Mouse (Mus musculus) lung, postnatal 0 days (tissue): ENCODE data around the gene Rab11fip3. TPM values are rescaled to one million over a fixed set of nuclear protein-coding genes. Genes with fewer than 3 reads are reported as not detected.

Experiments used
- ATAC-seq: fragments of 200-750 bp; cut with Nextera tagmentation; 2 replicates; pipeline ENCODE4 v1.8.0; 2017; ENCODE audit warnings: moderate library complexity
- DNase-seq: peaks from one replicate; pipeline ENCODE4 v3.0.0-alpha.2; 2016; ENCODE audit warnings: low spot score
- H3K27ac ChIP-seq: fragments of 300-500 bp; sonication (generic); 2 replicates; pipeline ENCODE4 v1.5.1; 2014; ENCODE audit warnings: antibody characterized with exemption, mild to moderate bottlenecking, low read length, mixed read lengths
- H3K27me3 ChIP-seq: fragments of 300-500 bp; sonication (generic); replicated peaks from 2 replicates; pipeline ENCODE4 v1.6.1; 2014; ENCODE audit warnings: low read length, mixed read lengths; ENCODE audit not compliant: insufficient read depth
- H3K36me3 ChIP-seq: fragments of 300-500 bp; sonication (generic); 2 replicates; pipeline ENCODE4 v1.6.1; 2014; ENCODE audit warnings: low read length, mixed read lengths; ENCODE audit not compliant: insufficient read depth
- H3K4me1 ChIP-seq: fragments of 300-500 bp; sonication (generic); 2 replicates; pipeline ENCODE4 v1.6.1; 2014; ENCODE audit warnings: antibody characterized with exemption, low read depth, low read length, mixed read lengths; ENCODE audit not compliant: insufficient read depth
- H3K4me2 ChIP-seq: fragments of 300-500 bp; sonication (generic); replicated peaks from 2 replicates; pipeline ENCODE4 v1.6.1; 2014; ENCODE audit warnings: low read depth, mild to moderate bottlenecking, low read length, moderate library complexity, mixed read lengths
- H3K4me3 ChIP-seq: fragments of 300-500 bp; sonication (generic); 2 replicates; pipeline ENCODE4 v1.5.1; 2014; ENCODE audit warnings: low read depth, low read length
- H3K9ac ChIP-seq: fragments of 300-500 bp; sonication (generic); replicated peaks from 2 replicates; pipeline ENCODE4 v1.6.1; 2014; ENCODE audit warnings: low read depth, mild to moderate bottlenecking
- H3K9me3 ChIP-seq: fragments of 300-500 bp; sonication (generic); 2 replicates; pipeline ENCODE4 v1.6.1; 2016; ENCODE audit warnings: low read length, mixed read lengths
- CTCF ChIP-seq: IDR thresholded peaks from 2 replicates; pipeline ENCODE4 v1.5.1; 2016; ENCODE audit warnings: antibody characterized with exemption, mild to moderate bottlenecking
- EP300 ChIP-seq: IDR thresholded peaks from 2 replicates; pipeline ENCODE4 v1.6.1; 2016; ENCODE audit warnings: antibody characterized with exemption, mild to moderate bottlenecking, control low read depth
- WGBS: fragments of 180-500 bp; shearing (Covaris S2); extraction: QIAGEN DNeasy Blood & Tissue Kit; methylation state at CpG from one replicate; pipeline ENCODE4 v1.1.7; 2014; 5-methylcytosine and 5-hydroxymethylcytosine counted together
- polyA plus RNA-seq: library from polyadenylated mRNA; unstranded; fragments of >200 nt; fragmentation: Nextera tagmentation; extraction: Ambion mirVana; gene quantifications from 2 replicates; pipeline ENCODE4 v1.2.1, GENCODE M21; 2015

Gene Rab11fip3
- polyA plus RNA-seq, 1 experiment from 2014 or later: 7.2 TPM

DNA sequence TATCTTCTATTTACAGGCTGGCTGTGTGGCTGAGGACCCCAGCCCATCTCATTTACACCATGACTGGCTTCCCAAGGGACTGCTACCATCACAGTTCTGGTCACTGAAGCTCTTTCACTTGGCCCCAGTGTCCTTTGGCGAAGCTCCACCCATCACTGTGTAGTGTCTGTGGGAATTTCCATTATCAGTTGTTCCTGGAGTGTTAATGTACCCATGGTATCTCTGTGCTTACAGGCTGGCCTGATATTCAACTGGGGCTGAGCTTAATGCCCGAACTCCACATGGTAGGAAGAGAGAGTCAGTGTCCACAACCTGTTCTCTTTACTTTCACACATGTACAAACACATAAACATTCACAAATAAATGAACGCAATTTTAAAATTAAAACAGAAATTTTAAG, 75.9 kb downstream of the Rab11fip3 start:
- no peaks in the 10 kb centered on the region for H3K9me3 ChIP-seq
- no peak overlapping the region for H3K4me2 ChIP-seq
- no peaks in the 10 kb centered on the region for H3K4me1 ChIP-seq
- WGBS: 85% methylated on average over 3 of the region's 3 CpGs
- DNase-seq (no peak), ATAC-seq (no peak)
- TF ChIP-seq CTCF (no peak), EP300 (no peak)
- no peak overlapping the region for H3K9ac ChIP-seq
- no peak overlapping the region for H3K4me3 ChIP-seq
- H3K36me3 ChIP-seq: 0 out of 2 replicates have a peak, but pooled peaks cover 18% of the 10 kb centered on the region
- no peaks in the 10 kb centered on the region for H3K27me3 ChIP-seq
- no peak overlapping the region for H3K27ac ChIP-seq

DNA sequence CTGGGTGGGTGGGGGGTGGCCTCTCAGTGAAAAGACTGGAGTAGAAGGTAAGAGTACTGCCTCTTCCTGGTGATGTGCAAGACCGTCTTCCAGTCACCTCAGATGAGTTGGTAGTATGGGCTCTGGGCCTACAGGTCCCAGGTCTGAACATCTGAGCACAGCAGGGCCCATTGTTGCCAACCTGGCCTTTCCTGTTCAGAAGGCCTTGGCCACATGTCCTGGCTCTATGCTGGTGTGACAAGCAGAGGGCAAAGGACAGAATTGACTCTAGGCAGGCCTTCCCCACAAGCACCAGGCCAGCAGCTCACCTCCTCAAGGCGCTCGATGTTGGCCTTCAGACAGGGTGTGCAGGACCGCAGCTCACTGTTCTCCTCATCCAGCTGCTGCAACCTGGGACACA, 77.1 kb downstream of the Rab11fip3 start:
- Histone ChIP-seq H3K36me3 (0 out of 2 replicates have a peak, but pooled peaks cover 18% of the 10 kb centered on the region), H3K4me2 (no peak overlapping the region), H3K9me3 (no peaks in the 10 kb centered on the region), H3K9ac (no peak overlapping the region), H3K4me3 (no peak overlapping the region), H3K27ac (no peak overlapping the region), H3K27me3 (no peaks in the 10 kb centered on the region), H3K4me1 (no peaks in the 10 kb centered on the region)
- ATAC-seq: no peak
- WGBS: 96% methylated on average over 4 of the region's 4 CpGs
- no peak for DNase-seq
- TF ChIP-seq CTCF (no peak), EP300 (no peak)

DNA sequence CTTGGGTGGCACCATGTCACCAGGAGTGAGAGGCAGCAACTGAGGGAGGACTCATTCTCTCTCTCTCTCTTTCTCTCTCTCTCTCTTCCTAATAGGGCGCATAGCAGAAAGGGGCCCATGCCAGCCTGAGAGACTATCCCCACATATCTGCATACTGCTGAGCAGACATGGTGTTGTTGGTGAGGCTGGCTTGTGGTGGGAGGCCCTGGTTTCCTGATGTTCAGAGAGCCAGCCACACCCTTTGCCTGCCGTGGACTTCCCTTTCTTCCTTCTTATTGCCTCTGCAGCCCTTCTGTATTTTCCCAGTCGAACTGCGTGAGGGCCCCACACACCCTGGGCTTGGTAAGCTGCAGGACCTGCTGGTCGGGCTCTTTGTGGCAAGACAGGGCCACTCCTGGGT, 79.0 kb downstream of the Rab11fip3 start:
- TF ChIP-seq CTCF (no peak), EP300 (no peak)
- H3K9ac ChIP-seq: no peak overlapping the region
- ATAC-seq (no peak), DNase-seq (no peak)
- no peaks in the 10 kb centered on the region for H3K27me3 ChIP-seq
- H3K36me3 ChIP-seq: 0 out of 2 replicates have a peak, but pooled peaks cover 18% of the 10 kb centered on the region
- no peak overlapping the region for H3K4me3 ChIP-seq
- no peak overlapping the region for H3K27ac ChIP-seq
- no peaks in the 10 kb centered on the region for H3K4me1 ChIP-seq
- H3K9me3 ChIP-seq: no peaks in the 10 kb centered on the region
- WGBS: 86% methylated on average over 5 of the region's 5 CpGs
- no peak overlapping the region for H3K4me2 ChIP-seq

DNA sequence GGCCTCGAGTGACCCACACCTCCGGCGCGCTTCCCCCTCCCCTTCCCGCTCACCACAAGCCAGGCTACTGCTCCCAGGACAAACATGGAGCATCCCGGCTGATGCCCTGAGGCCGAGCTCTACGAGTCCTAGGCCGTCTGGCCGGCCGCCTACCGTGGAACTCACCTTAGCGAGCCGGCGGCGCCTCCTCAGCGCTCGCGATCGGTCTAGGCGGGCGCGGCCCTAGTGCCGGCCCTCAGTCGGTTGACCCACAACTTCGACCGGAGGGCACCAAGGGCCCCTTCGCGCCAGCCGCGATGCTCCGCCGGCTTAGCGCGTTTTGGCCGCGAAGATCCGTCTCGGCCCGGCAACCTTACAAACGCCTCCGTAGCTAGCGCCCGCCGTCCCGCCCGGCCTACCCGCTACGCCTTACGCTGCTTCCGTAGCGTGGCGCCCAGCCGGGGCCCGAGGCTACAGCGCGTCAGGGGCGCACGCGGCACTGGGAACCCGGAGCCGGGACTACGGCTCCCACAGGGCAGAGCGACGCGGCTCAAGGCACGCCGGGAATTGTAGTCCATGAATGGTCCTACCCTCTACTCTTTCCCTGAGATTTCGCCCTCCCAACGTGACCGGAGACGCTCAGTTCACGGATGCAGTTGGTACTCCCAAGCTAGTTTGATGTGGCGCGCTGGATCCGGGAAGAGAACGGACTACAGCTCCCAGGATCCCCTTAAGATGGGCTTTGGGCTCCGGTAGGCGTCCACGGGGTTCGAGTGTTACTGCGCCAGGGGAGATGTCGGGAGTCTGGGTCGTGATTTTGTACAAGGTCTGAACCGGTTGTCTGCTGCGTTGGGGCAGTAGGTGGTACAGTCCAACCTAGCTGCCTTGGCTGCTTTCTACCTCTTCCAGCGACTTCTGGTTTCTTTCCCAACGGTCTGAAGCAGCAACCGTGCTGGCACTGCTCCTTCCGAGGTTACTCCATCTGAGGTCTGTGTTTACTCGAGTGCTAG, 83.8 kb downstream of the Rab11fip3 start, which contains the start of gene Capn15:
TSS of gene Capn15 (minus strand) at position 491 of the 989 bp plus-strand sequence.
- no peaks in the 10 kb centered on the region for H3K27me3 ChIP-seq
- H3K4me2 ChIP-seq: peak within 1 kb of the TSS; percentile 91
- ATAC-seq (peak; percentile 100), DNase-seq (peak; percentile 98)
- WGBS: under 1% methylated on average over 73 of the region's 91 CpGs
- H3K9ac ChIP-seq: peak within 1 kb of the TSS; percentile 85
- TF ChIP-seq EP300 (no peak), CTCF (peak; percentile 16; the same call in 1 of the 2 replicates)
- H3K4me1 ChIP-seq: peaks cover 8% of the 10 kb centered on the region; the same call in 1 of the 2 replicates
- no peaks in the 10 kb centered on the region for H3K9me3 ChIP-seq
- H3K27ac ChIP-seq: peak within 1 kb of the TSS; percentile 89
- 0 out of 2 replicates have a peak, but pooled peaks cover 5% of the 10 kb centered on the region for H3K36me3 ChIP-seq
- H3K4me3 ChIP-seq: peak within 1 kb of the TSS; percentile 84

DNA sequence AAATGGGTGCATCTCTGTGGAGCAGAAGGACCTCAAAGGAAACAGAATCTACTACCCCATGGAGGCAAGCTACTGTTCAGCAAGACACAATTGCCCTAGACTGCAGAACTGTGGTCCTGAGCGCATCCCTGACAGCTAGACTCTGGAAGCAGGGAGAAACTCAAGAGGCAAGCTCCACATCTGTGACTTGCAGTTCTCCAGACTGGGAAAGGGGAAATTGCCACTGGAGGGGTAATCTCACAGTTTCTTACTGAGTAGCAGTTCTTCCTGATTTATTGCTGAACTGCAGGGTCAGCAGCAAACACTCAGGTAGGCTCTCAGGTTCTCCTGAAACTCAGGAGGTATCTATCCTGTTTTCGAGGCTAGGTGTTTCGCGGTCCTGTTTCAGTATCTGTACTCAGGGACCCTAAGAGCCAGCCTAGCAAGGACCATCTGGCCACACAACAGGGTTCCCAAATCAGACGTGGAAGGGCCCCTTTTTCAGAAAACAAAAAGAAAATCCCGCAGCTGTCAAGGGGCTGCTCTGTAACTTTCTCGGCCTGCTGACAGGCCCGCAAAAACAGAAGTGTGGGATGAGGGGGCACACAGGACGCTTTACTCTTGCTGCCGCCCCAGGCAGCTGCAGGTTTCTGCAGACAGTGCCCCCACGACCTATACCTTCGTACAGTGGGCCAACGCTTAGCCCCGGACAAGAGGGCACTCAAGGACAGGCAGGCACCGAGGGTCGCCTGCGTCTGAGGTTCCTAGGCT, 84.6 kb downstream of the Rab11fip3 start:
- H3K9ac ChIP-seq: peak overlapping the region; percentile 85
- no peaks in the 10 kb centered on the region for H3K36me3 ChIP-seq
- H3K27ac ChIP-seq: peak overlapping the region; percentile 89
- H3K4me2 ChIP-seq: peak overlapping the region; percentile 91
- ATAC-seq (no peak), DNase-seq (no peak)
- H3K4me3 ChIP-seq: peak overlapping the region; percentile 84
- H3K27me3 ChIP-seq: no peaks in the 10 kb centered on the region
- no peak for TF ChIP-seq EP300
- no peak for TF ChIP-seq CTCF
- H3K4me1 ChIP-seq: peaks cover 14% of the 10 kb centered on the region; the same call in 1 of the 2 replicates
- 10% methylated on average over 16 of the region's 17 CpGs for WGBS
- no peaks in the 10 kb centered on the region for H3K9me3 ChIP-seq

DNA sequence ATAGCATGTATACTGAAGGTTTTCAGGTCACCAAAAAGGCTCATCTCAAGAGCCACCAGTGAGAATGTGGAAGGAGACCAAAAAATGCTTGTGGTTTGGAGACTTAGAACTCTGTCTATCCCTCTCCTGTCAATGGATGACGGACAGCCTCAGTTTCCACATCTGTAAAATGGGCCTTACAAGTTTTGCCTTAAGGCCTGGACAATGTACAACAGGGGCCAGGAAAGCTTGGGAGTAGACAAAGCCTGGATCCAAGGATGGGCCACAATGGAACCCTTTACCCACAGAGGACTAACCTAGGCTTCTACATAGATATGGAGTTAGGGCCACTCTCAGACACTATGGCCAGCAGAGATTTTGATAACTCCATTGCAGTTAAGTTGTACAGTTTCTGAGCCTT, 85.3 kb downstream of the Rab11fip3 start:
- TF ChIP-seq EP300 (no peak), CTCF (no peak)
- ATAC-seq (no peak), DNase-seq (no peak)
- Histone ChIP-seq H3K9ac (no peak overlapping the region), H3K27me3 (no peaks in the 10 kb centered on the region), H3K27ac (no peak overlapping the region), H3K4me2 (peak overlapping the region; percentile 91), H3K36me3 (no peaks in the 10 kb centered on the region), H3K9me3 (no peaks in the 10 kb centered on the region), H3K4me3 (no peak overlapping the region), H3K4me1 (peaks cover 14% of the 10 kb centered on the region; the same call in 1 of the 2 replicates)
- 97% methylated on average over 1 of the region's 1 CpGs for WGBS
